Mouse (Mus musculus): ENCODE measurements around the gene Ldb2. TPM values are rescaled to one million over a fixed set of nuclear protein-coding genes. Genes with fewer than 3 reads are reported as not detected.

Ldb2 gene
- total and polyA plus RNA-seq, 3 experiments, result 7.3 to 15.1 (median 7.6) TPM

- TF ChIP-seq CTCF (IDR thresholded peaks at IDR 0.05), result no peak
- TF ChIP-seq POLR2A (IDR thresholded peaks at IDR 0.05; ENCODE audit: insufficient read depth, low read depth, low read length), result no peak
- no peak for TF ChIP-seq EP300 (IDR thresholded peaks at IDR 0.05; ENCODE audit: insufficient read depth, low read depth, low read length)
- no peak for DNase-seq
- H3K27ac ChIP-seq, result no peak overlapping the region
- no peaks in the 10 kb centered on the region for H3K27me3 ChIP-seq (ENCODE audit: control insufficient read depth, insufficient read depth, low read length)
- WGBS, result 83% methylated on average over 5 of the region's 5 CpGs
- H3K4me3 ChIP-seq, result no peak overlapping the region
- H3K36me3 ChIP-seq (ENCODE audit: control insufficient read depth, insufficient read depth, low read length), result no peaks in the 10 kb centered on the region
- no peaks in the 10 kb centered on the region for H3K79me2 ChIP-seq (replicated peaks; ENCODE audit: control insufficient read depth, insufficient read depth, low read length)
- H3K4me1 ChIP-seq (ENCODE audit: control insufficient read depth, insufficient read depth, low read length), result no peaks in the 10 kb centered on the region
- no peak overlapping the region for H3K9ac ChIP-seq (ENCODE audit: low read depth, low read length)
- intact Hi-C loops (cut with DNase I), result no loop called here
These were observed 262.0 kb downstream of the Ldb2 start for GRCm38 (mm10) chr5:44537316-44537999.

- TF ChIP-seq POLR2A (IDR thresholded peaks at IDR 0.05; ENCODE audit: insufficient read depth, low read depth, low read length) (no peak), EP300 (IDR thresholded peaks at IDR 0.05; ENCODE audit: insufficient read depth, low read depth, low read length) (no peak), CTCF (IDR thresholded peaks at IDR 0.05) (no peak)
- no peaks in the 10 kb centered on the region for H3K79me2 ChIP-seq (replicated peaks; ENCODE audit: control insufficient read depth, insufficient read depth, low read length)
- no peaks in the 10 kb centered on the region for H3K4me1 ChIP-seq (ENCODE audit: control insufficient read depth, insufficient read depth, low read length)
- no peak overlapping the region for H3K9ac ChIP-seq (ENCODE audit: low read depth, low read length)
- intact Hi-C loops (cut with DNase I), result no loop called here
- WGBS, result 51% methylated on average over 3 of the region's 3 CpGs
- H3K27ac ChIP-seq, result no peak overlapping the region
- DNase-seq, result no peak
- H3K36me3 ChIP-seq (ENCODE audit: control insufficient read depth, insufficient read depth, low read length), result no peaks in the 10 kb centered on the region
- no peak overlapping the region for H3K4me3 ChIP-seq
- no peaks in the 10 kb centered on the region for H3K27me3 ChIP-seq (ENCODE audit: control insufficient read depth, insufficient read depth, low read length)
These were observed 270.0 kb downstream of the Ldb2 start for GRCm38 (mm10) chr5:44529466-44529865.

- Histone ChIP-seq H3K27ac (no peak overlapping the region), H3K36me3 (ENCODE audit: control insufficient read depth, insufficient read depth, low read length) (no peaks in the 10 kb centered on the region), H3K4me1 (ENCODE audit: control insufficient read depth, insufficient read depth, low read length) (no peaks in the 10 kb centered on the region), H3K4me3 (no peak overlapping the region), H3K79me2 (replicated peaks; ENCODE audit: control insufficient read depth, insufficient read depth, low read length) (no peaks in the 10 kb centered on the region), H3K27me3 (ENCODE audit: control insufficient read depth, insufficient read depth, low read length) (no peaks in the 10 kb centered on the region), H3K9ac (ENCODE audit: low read depth, low read length) (no peak overlapping the region)
- intact Hi-C loops (cut with DNase I), result no loop called here
- no peak for DNase-seq
- no peak for TF ChIP-seq CTCF (IDR thresholded peaks at IDR 0.05)
- TF ChIP-seq POLR2A (IDR thresholded peaks at IDR 0.05; ENCODE audit: insufficient read depth, low read depth, low read length), result no peak
- TF ChIP-seq EP300 (IDR thresholded peaks at IDR 0.05; ENCODE audit: insufficient read depth, low read depth, low read length), result no peak
- WGBS, result 56% methylated on average over 1 of the region's 1 CpGs
These were observed 270.5 kb downstream of the Ldb2 start for GRCm38 (mm10) chr5:44529001-44529400.

GRCm38 (mm10) chr5:44505221-44505620 is 294.3 kb downstream of the Ldb2 start:
- TF ChIP-seq EP300 (IDR thresholded peaks at IDR 0.05; ENCODE audit: insufficient read depth, low read depth, low read length), result no peak
- TF ChIP-seq CTCF (IDR thresholded peaks at IDR 0.05), result no peak
- TF ChIP-seq POLR2A (IDR thresholded peaks at IDR 0.05; ENCODE audit: insufficient read depth, low read depth, low read length), result no peak
- WGBS, result 83% methylated on average over 5 of the region's 5 CpGs
- intact Hi-C loops (cut with DNase I), result no loop called here

GRCm38 (mm10) chr5:44504786-44505185 is 294.7 kb downstream of the Ldb2 start:
- H3K4me3 ChIP-seq, result no peak overlapping the region
- intact Hi-C loops (cut with DNase I), result no loop called here
- H3K27ac ChIP-seq, result no peak overlapping the region
- H3K79me2 ChIP-seq (replicated peaks; ENCODE audit: control insufficient read depth, insufficient read depth, low read length), result no peaks in the 10 kb centered on the region
- TF ChIP-seq CTCF (IDR thresholded peaks at IDR 0.05) (no peak), EP300 (IDR thresholded peaks at IDR 0.05; ENCODE audit: insufficient read depth, low read depth, low read length) (no peak)
- no peak overlapping the region for H3K9ac ChIP-seq (ENCODE audit: low read depth, low read length)
- WGBS, result 55% methylated on average over 5 of the region's 5 CpGs
- no peaks in the 10 kb centered on the region for H3K36me3 ChIP-seq (ENCODE audit: control insufficient read depth, insufficient read depth, low read length)
- no peaks in the 10 kb centered on the region for H3K27me3 ChIP-seq (ENCODE audit: control insufficient read depth, insufficient read depth, low read length)
- no peak for DNase-seq
- no peaks in the 10 kb centered on the region for H3K4me1 ChIP-seq (ENCODE audit: control insufficient read depth, insufficient read depth, low read length)

More at GRCm38 (mm10) chr5:44505221-44505620, 294.3 kb downstream of the Ldb2 start:
- Histone ChIP-seq H3K27me3 (ENCODE audit: control insufficient read depth, insufficient read depth, low read length) (no peaks in the 10 kb centered on the region), H3K79me2 (replicated peaks; ENCODE audit: control insufficient read depth, insufficient read depth, low read length) (no peaks in the 10 kb centered on the region), H3K27ac (no peak overlapping the region), H3K36me3 (ENCODE audit: control insufficient read depth, insufficient read depth, low read length) (no peaks in the 10 kb centered on the region), H3K4me1 (ENCODE audit: control insufficient read depth, insufficient read depth, low read length) (no peaks in the 10 kb centered on the region), H3K9ac (ENCODE audit: low read depth, low read length) (no peak overlapping the region), H3K4me3 (no peak overlapping the region)
- no peak for DNase-seq

- Histone ChIP-seq H3K4me3 (no peak overlapping the region), H3K9ac (ENCODE audit: low read depth, low read length) (no peak overlapping the region), H3K27me3 (ENCODE audit: control insufficient read depth, insufficient read depth, low read length) (no peaks in the 10 kb centered on the region), H3K4me1 (ENCODE audit: control insufficient read depth, insufficient read depth, low read length) (no peaks in the 10 kb centered on the region; the same call in none of the 2 replicates), H3K79me2 (replicated peaks; ENCODE audit: control insufficient read depth, insufficient read depth, low read length) (no peaks in the 10 kb centered on the region), H3K36me3 (ENCODE audit: control insufficient read depth, insufficient read depth, low read length) (peaks cover 2% of the 10 kb centered on the region; the same call in 1 of the 2 replicates), H3K27ac (no peak overlapping the region)
- no peak for DNase-seq
- intact Hi-C loops (cut with DNase I), result loop anchor here (5.0 to 10.0 kb wide), 4 partner anchors 209 to 787 kb away; no protein-coding TSS in a partner anchor
- 72% methylated on average over 1 of the region's 1 CpGs for WGBS
- TF ChIP-seq CTCF (IDR thresholded peaks at IDR 0.05) (no peak), EP300 (IDR thresholded peaks at IDR 0.05; ENCODE audit: insufficient read depth, low read depth, low read length) (no peak)
These were observed 301.3 kb downstream of the Ldb2 start for GRCm38 (mm10) chr5:44498229-44498628.
